Mouse (Mus musculus) left cerebral cortex, postnatal 14 days (tissue): ENCODE data around the gene Evi5. TPM values are rescaled to one million over a fixed set of nuclear protein-coding genes. Genes with fewer than 3 reads are reported as not detected.

Source experiments
- DNase-seq, 2 experiments: peaks; one replicate each; pipeline ENCODE4 v3.0.0; 2021 to 2022; ENCODE audit warnings: low spot score in 2 of 2, mixed read lengths in 1 of 2
- intact Hi-C: fragments of 180-260 bp; cut with DNase I; formaldehyde crosslinking; loops from one replicate; pipeline ENCODE4 v1.15.1; 2025
- total RNA-seq, 2 experiments: library from RNA; stranded (reverse); gene quantifications; 2 replicates each; pipeline ENCODE4 v1.2.3; 2021

Gene Evi5
- total RNA-seq, 2 experiments from 2014 or later = 65.6 to 73.0 TPM

DNA sequence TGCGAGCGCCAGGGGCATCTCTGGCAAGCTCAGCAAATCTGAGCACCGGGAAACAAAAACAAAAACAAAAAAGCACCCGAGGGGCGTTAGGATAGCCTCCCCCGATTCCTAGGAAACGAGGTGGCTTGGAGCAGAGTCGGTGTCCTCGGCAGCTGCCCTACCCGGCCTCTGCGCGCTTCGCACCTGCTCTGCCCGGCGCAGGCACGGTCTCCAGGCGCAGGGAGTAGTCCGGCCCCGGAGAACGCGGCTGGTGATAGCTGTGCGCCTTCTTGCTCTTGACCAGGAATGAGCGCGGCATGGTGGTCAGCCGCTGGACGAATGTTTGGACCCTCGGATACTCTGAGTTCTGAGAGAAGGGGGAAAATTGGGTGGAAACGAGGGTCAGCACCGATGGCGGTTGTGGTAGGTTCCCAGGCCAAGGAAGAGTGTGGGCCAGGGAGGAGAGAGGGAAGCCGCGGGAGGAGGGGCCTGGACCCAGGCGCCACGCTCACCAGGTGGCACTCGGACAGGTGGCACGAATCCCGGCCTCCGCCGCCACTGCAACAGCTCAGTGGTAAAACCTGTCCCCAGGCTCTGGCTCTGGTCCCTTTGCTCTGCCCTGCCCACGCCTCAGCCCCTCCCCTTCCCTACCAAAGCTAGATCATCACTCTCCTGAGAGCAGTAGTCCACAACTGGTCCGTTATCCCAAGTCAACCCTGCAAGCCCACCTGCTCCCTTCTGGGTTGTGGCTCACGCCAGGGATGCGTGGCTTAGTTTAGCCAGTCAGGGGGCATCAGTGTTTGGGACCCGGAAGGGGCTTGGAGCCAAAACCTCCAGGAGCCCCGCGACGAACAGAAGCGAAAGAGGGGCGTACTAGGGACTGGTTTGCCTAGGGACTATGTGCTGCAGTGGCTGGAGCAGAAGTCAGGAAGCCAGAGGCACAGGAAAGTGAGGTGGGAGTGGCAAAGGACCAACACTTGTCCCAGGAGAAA, 151.1 kb downstream of the Evi5 start:
- intact Hi-C loops = loop anchor here (5.0 kb wide), 1 partner anchor 1267 kb away; the partner anchor contains the start of gene Barhl2
- DNase-seq = no peak

DNA sequence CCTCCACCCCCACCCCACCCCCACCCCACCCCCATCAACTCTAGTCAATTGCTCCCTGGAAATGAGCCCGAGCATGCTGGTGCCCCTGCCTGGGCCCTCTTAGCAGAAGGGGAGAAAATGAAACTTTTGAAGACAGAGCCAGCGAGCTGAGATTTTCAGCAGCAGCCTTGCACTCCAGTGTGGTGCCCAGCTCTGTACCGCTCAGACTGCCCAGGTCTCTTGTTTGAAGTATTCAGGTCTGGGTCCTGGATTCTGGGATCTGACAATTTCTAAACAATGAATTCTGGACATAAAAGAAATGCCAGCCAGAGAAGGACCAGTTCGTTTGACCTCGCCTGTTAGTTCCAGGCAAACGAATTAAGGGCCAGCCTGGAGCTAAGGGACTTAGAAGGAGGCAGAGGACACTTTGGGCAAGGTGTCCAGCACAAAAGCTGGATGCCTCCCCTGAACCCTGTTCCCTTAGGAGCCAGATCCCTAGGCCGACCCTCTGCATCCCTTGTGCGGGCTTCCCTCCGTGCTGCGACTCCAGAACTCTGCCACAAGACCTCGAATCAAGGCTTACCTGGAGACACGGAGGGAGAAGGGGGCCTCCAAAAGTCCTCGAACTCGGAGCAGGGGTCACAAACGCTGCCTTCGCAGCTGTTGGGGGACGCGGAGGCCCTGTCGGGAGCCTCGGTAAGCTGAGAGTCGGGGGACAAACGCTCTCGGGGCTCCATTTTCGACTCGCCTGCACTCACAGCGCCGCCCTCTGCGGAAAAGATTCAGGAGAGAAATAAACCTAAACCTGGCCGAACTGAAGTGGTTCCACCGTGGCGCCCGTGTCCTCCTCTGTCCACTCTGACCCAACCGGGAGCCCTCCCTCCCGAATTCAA, 152.0 kb downstream of the Evi5 start:
- no peak for DNase-seq
- intact Hi-C loops = loop anchor here (5.0 kb wide), 1 partner anchor 1266 kb away; the partner anchor contains the start of gene Barhl2

DNA sequence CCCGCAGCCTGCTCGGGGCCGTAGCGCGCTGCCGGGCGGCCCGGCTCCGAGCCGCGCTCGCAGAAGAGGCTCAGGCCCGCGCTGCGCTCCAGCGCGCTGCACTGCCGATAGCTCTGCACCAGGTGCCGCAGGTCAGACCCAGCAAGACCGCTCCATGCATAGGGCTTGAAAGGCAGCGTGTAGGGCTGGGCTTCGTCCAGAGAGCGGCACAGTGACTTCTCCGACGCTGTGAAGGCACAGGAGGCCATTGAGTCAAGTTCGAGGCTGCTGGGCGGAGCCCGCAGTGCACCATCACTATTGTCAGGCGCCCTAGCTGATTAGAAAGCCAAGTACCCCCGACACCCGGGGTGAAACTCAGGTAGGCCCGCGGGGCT, 153.3 kb downstream of the Evi5 start:
- DNase-seq = no peak
- intact Hi-C loops = loop anchor here (5.0 kb wide), 1 partner anchor 1264 kb away; the partner anchor contains the start of gene Barhl2

DNA sequence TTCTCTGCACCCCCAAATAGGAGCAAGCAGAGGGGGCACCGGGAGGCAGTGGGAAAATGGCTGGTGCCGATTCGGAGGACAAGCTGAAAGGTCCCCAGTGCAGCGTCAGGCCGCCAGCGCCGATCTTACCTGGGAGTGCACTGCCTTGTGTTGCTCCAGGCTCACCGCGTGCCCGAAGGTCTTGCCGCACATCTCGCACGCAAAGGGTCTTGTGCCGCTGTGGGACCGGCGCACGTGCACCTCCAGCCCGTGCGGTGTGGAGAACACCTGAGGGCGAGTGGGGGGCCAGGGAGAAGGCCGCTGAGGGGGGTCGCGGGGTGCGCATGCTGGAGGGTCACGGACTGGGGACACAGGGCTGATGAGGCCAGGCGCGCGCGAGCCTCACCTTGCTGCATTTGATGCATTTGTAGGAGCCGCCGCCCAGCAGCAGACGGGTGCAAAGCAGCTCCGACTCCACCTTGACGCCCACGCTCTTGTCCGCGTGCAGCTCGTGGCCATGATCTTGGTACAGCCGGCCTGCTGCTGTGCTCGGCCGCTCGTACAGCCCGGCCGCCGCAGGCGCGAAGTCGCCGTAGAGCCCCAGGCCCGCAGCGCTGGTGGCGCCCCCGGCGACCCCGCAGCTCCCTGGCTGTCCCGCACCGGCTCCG, 153.8 kb downstream of the Evi5 start:
- intact Hi-C loops = loop anchor here (5.0 kb wide), 1 partner anchor 1264 kb away; the partner anchor contains the start of gene Barhl2
- no peak for DNase-seq

DNA sequence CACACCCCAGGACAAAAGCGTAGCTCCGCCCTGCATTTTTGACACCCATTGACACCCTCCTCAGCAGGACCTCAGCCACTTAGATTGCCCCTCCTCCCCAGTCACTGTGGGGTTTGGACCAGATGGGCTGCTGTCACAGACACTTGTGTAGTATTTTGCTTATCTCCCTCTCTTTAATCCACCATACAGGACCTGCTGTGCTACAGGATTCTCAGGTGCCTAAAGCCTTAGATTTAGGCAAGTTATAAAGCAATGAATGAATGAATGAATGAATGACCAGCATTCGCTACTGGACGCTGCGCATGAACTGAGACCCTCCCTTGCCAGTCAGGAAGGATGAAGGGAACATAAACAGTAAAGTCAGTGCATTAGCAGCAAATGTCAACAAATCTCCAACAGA, 154.4 kb downstream of the Evi5 start:
- no peak for DNase-seq
- intact Hi-C loops = loop anchor here (5.0 kb wide), 1 partner anchor 1263 kb away; the partner anchor contains the start of gene Barhl2

DNA sequence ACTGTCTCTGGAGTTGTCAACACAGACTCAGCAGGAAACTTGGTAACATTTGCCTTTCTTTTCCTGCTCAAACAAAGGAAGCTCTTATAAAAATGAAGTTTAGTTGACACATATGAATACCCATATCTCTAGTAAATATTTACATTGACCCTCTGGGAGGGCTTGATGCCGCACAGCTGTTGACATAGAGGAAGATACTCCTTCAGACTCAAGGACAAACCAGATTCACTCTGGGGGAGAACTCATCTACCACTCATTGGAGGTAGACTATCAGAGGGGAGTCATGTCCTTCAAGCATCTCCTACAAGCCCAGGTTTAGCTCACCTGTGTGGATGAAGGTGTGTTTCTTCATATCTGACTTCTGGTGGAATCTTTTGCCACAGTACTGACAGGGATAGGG, 155.1 kb downstream of the Evi5 start:
- no peak for DNase-seq
- intact Hi-C loops = loop anchor here (5.0 kb wide), 1 partner anchor 1262 kb away; the partner anchor contains the start of gene Barhl2

DNA sequence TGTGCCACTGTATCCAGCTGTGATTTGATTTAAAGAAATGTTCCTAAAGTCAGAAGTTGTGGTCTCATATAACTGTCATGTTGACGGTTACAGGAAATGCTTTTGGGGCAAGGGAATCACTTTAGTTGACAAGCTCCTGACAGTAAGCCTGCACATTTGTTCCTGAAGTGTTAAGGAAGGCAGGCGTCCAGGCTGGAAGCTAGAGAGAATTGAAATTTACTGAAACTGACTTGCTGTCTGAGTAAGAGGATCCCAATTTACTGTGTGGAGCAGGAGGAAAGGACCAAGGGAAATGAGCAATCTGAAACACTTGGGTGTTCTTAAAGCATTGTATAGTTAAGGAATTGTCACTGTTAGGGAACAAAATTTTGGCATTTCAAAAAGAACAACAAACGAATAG, 155.7 kb downstream of the Evi5 start:
- no peak for DNase-seq
- intact Hi-C loops = no loop called here

DNA sequence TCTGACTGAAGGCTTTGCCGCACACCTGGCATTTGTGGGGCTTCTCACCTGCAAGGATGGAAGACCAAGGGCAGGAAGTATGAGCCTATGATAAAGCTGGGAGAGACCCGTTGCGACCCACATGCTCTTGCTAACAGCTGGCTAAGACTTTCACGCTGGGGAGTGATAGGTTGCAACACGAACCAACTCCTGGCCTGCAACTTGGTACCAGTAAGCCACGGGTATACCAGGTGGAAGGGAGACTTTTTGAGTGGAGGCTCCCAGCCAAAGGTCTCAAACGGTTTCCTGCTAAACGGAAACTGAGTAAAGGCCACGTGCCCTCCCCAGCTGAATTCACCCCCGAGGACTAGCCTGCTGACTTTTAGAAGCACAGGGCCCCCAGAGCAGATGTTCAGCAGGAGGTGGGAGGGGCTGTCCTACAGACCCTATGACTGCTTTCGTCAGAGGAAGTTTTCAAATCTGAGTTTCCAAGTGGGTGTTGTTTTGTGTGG, 157.0 kb downstream of the Evi5 start:
- intact Hi-C loops = no loop called here
- DNase-seq = no peak

DNA sequence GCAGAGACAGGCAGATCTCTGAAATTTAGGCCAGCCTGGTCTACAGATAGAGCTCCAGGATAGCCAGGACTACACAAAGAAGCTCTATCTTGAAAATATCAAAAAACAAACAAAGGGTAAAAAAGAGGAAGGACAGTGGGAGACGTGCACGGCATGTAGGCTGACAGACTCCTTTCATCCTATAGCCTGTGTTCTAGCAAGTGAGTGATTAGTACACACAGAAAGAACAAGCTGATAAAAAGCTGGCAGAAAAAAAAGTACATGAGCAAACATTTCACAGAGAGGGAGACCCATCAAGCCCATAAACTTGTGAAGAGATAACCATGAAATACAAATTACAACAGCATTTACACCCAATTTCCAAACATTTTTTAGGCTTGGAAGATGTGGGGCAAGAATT, 163.2 kb downstream of the Evi5 start:
- no peak for DNase-seq
- intact Hi-C loops = no loop called here

DNA sequence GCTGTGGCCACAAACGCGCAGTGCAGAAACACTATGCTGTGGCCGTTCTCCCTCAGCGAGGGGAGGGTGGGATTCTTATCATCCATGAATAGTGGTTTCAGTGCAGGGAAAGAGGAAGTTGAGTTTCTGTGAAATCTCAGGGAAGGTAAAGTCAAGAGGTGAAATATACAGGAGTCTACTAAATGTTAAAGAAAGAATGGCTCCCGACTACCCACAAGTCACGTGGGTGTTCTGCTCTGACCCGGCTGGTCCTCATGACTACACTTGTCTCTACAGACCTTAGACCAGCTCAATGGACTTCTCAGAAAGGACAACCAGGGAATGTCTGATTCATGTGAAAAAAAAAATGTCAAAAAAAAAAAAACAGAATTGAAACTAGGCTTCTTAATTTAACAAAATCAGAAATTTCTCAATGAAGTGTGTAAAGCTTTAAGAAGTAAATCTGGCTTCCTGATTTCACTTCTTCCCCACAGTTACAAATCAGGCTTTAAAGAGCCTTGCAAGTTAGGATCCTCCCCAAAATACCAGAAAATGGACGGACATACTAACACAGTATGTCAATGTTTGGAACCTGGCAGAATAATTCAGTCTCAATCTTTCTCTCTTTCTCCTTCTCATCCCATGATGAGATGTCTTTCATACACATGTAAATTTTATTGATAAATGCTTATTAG, 166.6 kb downstream of the Evi5 start:
- intact Hi-C loops = no loop called here
- no peak for DNase-seq

DNA sequence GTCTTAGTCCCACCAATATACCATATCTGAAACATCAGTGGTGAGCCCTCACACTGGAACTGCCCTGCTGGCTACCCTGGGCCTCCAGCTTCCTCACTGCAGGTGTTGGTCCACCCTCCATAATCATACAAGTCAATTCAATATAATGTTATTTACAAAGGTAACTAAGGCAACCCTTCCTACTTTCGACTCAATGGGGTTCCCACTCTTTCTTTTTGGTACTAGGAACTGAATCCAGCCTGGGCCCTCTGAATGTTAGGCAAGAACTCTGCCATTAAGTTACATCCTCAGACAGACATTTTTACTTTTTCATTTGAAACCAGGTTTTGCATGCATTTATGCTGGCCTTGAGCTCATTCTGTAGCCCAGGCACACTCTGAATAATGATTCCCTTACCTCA, 168.6 kb downstream of the Evi5 start:
- no peak for DNase-seq
- intact Hi-C loops = no loop called here

DNA sequence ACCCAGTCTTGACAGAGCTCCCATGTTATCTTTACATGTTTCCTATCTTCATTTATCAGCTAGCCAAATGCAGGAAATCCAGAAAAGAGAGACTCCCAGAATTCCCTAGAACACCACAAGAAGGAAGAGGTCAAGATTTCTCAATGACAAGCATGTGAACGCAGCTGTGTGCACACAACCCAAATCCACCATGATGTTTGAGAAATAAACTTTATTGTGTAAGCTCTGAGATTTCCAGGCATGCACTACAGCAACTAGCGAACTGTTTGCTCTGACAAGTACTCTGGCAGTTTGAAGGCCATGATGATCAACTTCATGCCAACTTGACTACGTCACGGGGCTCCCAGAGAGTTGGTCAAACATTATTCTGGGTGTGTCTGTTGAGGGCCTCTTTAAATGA, 169.2 kb downstream of the Evi5 start:
- DNase-seq = no peak
- intact Hi-C loops = no loop called here

DNA sequence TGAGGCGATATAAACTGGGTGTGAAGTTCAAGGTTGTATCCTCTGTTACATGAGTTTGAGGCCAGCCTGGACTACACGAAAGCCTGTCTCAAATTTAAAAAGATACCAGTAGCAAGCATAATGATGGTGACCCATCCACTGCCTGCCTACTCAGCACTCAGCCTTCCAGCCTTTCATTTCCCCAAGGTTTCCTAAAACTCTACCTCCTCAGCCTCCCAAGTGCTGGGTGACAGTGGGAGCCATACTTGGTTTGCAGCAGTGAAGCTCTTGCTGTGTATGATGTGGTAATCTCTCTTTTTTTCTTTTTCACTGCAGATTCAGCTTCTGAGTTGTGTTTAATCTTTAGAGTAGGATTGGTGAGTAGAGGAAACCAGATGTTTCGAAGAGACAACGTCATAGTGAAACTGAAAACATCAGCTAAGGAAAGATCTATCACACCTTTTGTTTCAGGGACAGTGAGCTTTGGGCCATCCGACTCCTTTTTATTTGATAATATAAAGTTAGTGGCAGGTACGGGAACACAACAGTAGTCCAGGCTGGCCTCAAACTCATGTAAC, 171.6 kb downstream of the Evi5 start:
- intact Hi-C loops = no loop called here
- DNase-seq = no peak

DNA sequence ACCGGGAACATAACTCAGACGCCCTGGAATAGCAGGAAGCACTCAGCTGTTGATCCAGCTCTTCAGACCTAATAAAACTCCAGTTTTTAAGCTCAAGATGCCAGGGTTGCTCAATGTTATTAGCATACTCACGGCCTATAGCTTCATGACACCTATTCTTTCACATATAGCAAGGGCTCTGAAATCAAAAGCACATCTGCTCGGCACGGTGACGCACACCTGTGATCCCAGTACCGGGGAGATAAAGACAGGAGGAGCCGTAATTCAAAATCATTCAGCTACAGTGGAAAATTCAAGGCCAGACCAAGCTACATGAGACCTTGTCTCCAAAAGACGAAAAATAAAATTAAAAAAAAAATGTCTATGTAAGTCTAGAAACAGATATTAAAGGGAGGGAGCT, 173.2 kb downstream of the Evi5 start:
- DNase-seq = no peak
- intact Hi-C loops = no loop called here

DNA sequence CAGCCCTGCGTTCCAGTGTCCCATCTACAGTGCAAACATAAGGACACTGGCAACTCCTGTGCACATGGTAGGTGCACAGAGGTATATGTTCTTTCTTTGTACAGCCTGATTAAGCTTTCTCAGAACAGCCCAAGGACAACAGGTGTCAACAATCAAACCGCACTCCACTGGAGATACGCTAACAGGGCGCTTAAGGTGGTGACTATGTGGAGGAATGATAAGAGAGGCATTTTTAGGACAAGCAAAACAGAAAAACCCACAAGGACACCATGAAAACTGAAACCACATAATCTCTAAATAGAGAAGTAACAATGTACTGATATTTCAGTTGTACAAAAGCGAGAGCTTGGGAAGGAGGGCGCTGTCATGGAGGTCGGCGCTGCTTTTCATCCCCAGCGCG, 174.0 kb downstream of the Evi5 start:
- DNase-seq = no peak
- intact Hi-C loops = no loop called here

DNA sequence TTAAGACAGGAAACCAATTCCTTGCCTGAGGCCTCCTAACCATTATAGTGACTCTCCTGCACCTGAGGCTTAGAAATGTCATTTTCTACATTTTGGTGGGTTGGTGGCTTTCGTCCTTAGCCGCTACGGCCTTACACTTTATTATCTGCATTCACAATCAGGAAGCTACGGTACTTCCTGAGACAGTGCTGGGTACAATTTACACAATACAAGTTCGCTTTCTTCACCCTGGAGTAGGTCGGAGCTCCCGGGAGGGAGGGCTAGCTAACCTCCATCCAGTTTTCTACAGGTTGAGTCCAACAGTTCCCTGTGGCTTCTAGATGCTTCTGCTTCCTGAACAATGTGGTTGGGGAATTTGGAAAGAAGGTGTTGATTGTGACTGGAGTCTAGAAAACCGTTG, 176.0 kb downstream of the Evi5 start:
- no peak for DNase-seq
- intact Hi-C loops = no loop called here

DNA sequence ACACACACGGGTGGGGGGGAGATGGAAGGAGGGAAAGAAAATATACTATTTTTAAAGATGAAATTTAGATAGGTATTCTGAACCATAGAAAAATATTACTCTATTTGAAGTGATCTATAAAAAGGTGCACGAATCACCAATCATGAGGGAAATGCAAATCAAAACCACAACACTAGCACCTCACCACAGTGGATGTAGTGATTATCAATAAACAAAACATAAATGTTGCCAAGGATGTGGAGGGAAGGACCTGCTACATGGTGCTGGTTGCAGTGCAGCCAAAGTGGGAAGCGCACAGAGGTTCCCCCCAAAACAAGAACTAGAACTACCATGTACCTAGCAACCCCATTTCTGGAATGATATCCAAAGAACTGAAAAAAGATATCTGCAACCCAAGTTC, 179.9 kb downstream of the Evi5 start:
- intact Hi-C loops = no loop called here

More for the DNA sequence above, 179.9 kb downstream of the Evi5 start:
- no peak for DNase-seq
